Mouse (Mus musculus): ENCODE data around the gene Zeb2.

- no peak for TF ChIP-seq POLR2A (IDR thresholded peaks at IDR 0.05; ENCODE audit: low read depth, low read length)
- no peak for TF ChIP-seq CTCF (conservative IDR thresholded peaks at IDR 0.05; ENCODE audit: insufficient read depth, insufficient read length, low read depth, low read length)
These were observed 397 bp upstream of the Zeb2 start for GRCm38 (mm10) chr2:45117592-45117991.
